Mouse (Mus musculus) kidney, postnatal 36 days (tissue): ENCODE data around the gene Cts6.
"Not testable (repeated sequence)": the region's sequence is repeated elsewhere in the genome, so short reads cannot be mapped to it uniquely, and the experiment has no call there.

ENCODE experiments used
- DNase-seq, 2 experiments: peaks; one replicate each; pipeline ENCODE4 v3.0.0; 2021 to 2022; ENCODE audit warnings: mixed read lengths in 2 of 2

The Cts6 gene

GRCm38 (mm10) chr13:61203310-61203709 lies at the start of gene Cts6:
Gene Cts6 (minus strand): TSS chr13:61203410.
- no peak for DNase-seq

- DNase-seq = peak; percentile 45 to 79
Measured at GRCm38 (mm10) chr13:61241076-61241947, 38.1 kb upstream of the Cts6 start.

- DNase-seq = not testable (repeated sequence)
Measured at GRCm38 (mm10) chr13:61185151-61185933, 17.9 kb downstream of the Cts6 start.

- DNase-seq = no peak
Measured at GRCm38 (mm10) chr13:61164622-61165021, 38.6 kb downstream of the Cts6 start.

- no peak for DNase-seq
Measured at GRCm38 (mm10) chr13:61164156-61164555, 39.1 kb downstream of the Cts6 start, which contains the start of gene Ctsr. Gene Ctsr (minus strand): TSS chr13:61164256.
